Mouse (Mus musculus) gonadal fat pad, adult 2 months (tissue): ENCODE data around the gene Otor. TPM values are rescaled to one million over a fixed set of nuclear protein-coding genes. Genes with fewer than 3 reads are reported as not detected.

Experiments
- DNase-seq: peaks from one replicate; pipeline ENCODE4 v3.0.0-alpha.2; 2012; ENCODE audit warnings: low read depth
- polyA plus RNA-seq: library from polyadenylated mRNA; depleted of rRNA; stranded (reverse); fragments of >200 nt; gene quantifications from 2 replicates; pipeline ENCODE4 v1.2.3, GENCODE M21; 2012; rRNA removed

The Otor gene
- polyA plus RNA-seq, 1 experiment: not detected

DNA sequence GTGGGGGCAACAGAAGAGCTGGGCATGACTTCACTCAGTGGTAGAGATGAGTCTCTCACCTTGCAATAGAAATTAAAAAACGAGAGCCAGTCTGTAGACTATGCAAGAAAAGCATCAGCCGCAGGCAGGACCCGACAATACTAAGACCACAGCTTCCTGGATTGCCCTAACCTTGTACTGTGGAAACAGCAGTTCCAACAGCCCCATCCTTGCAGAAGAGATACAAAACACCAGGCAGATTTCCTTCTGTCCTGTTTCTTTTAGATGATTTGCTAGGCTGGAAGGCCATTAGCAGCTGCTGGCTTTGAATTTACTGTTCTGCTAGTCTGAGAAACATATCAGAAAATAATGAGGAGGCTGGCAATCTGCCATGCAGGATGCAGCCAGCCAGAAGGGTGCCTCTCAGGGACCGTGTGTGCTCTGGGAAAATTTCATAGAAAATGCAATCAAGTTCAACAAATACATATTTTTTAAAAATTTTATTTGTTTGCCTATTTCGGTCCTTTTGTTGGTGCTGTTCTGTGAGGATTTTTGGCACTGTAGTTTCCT, 52.9 kb downstream of the Otor start:
- DNase-seq: no peak

Other genes with a start within 250 kb of the Otor start
- 24.2 and 30.2 TPM in 2 replicates for gene Kif16b, start 176.9 kb upstream of the Otor start, polyA plus RNA-seq
- 5.2 and 5.3 TPM in 2 replicates for gene Snrpb2, start 15.4 kb upstream of the Otor start, polyA plus RNA-seq